Mouse (Mus musculus): Measurements from ENCODE around the gene 1700001L19Rik. TPM values are rescaled to one million over a fixed set of nuclear protein-coding genes. Genes with fewer than 3 reads are reported as not detected.
A peak's percentile ranks its signal among the peaks of the same experiment; 100 is the strongest.
"Not testable (repeated sequence)": the region's sequence is repeated elsewhere in the genome, so short reads cannot be mapped to it uniquely, and the experiment has no call there.

Gene 1700001L19Rik
- 9.4 and 14.4 TPM in 2 replicates for polyA plus RNA-seq (2015; fragmentation: Nextera tagmentation; extraction: Ambion mirVana)

DNA sequence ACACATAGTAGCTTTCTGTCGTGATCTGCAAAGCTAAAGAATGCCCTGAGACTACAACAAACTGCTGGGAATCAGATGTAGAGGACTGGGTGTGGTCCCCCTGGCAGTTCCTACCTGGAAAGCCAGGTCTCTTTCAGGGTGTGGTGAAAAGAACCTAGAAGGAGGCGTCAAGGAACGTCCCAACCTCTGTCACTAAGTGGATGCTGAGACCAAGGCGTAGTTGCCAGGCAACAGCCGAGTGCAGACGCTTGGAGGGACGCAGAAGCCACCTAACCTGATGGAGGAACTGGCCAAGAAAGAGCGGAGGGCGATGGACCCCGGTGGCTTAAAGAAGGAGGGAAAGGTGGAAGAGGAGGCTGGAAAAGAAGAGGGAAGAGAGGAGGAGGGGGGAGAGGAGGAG, at the start of gene 1700001L19Rik:
Gene 1700001L19Rik (plus strand): TSS at position 223 of the 400 bp plus-strand sequence.
- Histone ChIP-seq H3K9ac (ENCODE audit: low read depth, low read length) (peak within 1 kb of the TSS; percentile 55; the same call in 1 of the 2 replicates), H3K4me1 (ENCODE audit: control insufficient read depth, insufficient read depth, low read depth, low read length) (peaks cover 3% of the 10 kb centered on the region), H3K9me3 (ENCODE audit: control insufficient read depth, low read length) (no peaks in the 10 kb centered on the region), H3K4me2 (ENCODE audit: low read length) (peak within 1 kb of the TSS; percentile 64), H3K27ac (ENCODE audit: low read depth, low read length) (no peak within 1 kb of the TSS), H3K27me3 (replicated peaks; ENCODE audit: control insufficient read depth, insufficient read depth, low read length) (no peaks in the 10 kb centered on the region), H3K36me3 (ENCODE audit: control insufficient read depth, insufficient read depth, low read length) (peaks cover 7% of the 10 kb centered on the region; the same call in 1 of the 2 replicates), H3K4me3 (ENCODE audit: low read length) (peak within 1 kb of the TSS; percentile 37)
- 7% methylated on average over 10 of the region's 10 CpGs for WGBS
- peak; percentile 71 for ATAC-seq

DNA sequence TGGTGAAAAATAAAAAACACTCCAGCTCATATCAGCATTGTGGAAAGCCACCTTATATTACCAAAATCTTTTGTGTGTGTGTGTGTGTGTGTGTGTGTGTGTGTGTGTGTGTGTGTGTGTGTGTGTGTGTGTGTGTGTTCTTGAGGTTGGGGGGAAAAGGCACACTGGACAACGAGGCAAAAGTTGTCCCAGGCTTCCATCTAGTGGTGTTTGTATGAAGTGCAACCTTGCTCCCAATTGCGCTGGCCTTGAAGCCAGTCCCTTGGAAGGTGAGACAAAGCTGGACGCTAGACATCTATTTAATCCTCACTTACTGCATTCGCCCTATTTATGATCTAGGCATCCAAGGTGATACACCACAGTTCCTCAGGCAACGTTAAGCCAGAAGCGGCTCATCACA, 43.8 kb upstream of the 1700001L19Rik start:
- ATAC-seq: peak; percentile 88
- not testable (repeated sequence) for H3K27ac ChIP-seq (ENCODE audit: low read depth, low read length); H3K4me3 ChIP-seq (ENCODE audit: low read length); H3K9me3 ChIP-seq (ENCODE audit: control insufficient read depth, low read length); H3K4me1 ChIP-seq (ENCODE audit: control insufficient read depth, insufficient read depth, low read depth, low read length); H3K27me3 ChIP-seq (replicated peaks; ENCODE audit: control insufficient read depth, insufficient read depth, low read length); H3K9ac ChIP-seq (ENCODE audit: low read depth, low read length); H3K36me3 ChIP-seq (ENCODE audit: control insufficient read depth, insufficient read depth, low read length); H3K4me2 ChIP-seq (ENCODE audit: low read length)
- WGBS: 32% methylated on average over 4 of the region's 6 CpGs

GRCm38 (mm10) chr13:68568110-68568509, 29.1 kb upstream of the 1700001L19Rik start:
- 96% methylated on average over 9 of the region's 9 CpGs for WGBS

GRCm38 (mm10) chr13:68568548-68568947, 28.7 kb upstream of the 1700001L19Rik start:
- no peak overlapping the region for H3K4me2 ChIP-seq (ENCODE audit: low read length)
- no peaks in the 10 kb centered on the region for H3K9me3 ChIP-seq (ENCODE audit: control insufficient read depth, low read length)
- no peaks in the 10 kb centered on the region for H3K4me1 ChIP-seq (ENCODE audit: control insufficient read depth, insufficient read depth, low read depth, low read length)
- no peak overlapping the region for H3K4me3 ChIP-seq (ENCODE audit: low read length)
- H3K9ac ChIP-seq (ENCODE audit: low read depth, low read length): no peak overlapping the region
- no peak overlapping the region for H3K27ac ChIP-seq (ENCODE audit: low read depth, low read length)
- H3K27me3 ChIP-seq (replicated peaks; ENCODE audit: control insufficient read depth, insufficient read depth, low read length): no peaks in the 10 kb centered on the region
- 93% methylated on average over 11 of the region's 11 CpGs for WGBS
- no peak; the same call in 1 of the 2 replicates for ATAC-seq
- peaks cover 30% of the 10 kb centered on the region for H3K36me3 ChIP-seq (ENCODE audit: control insufficient read depth, insufficient read depth, low read length)

More at GRCm38 (mm10) chr13:68568110-68568509, 29.1 kb upstream of the 1700001L19Rik start:
- Histone ChIP-seq H3K36me3 (ENCODE audit: control insufficient read depth, insufficient read depth, low read length) (peaks cover 33% of the 10 kb centered on the region), H3K27ac (ENCODE audit: low read depth, low read length) (no peak overlapping the region), H3K4me1 (ENCODE audit: control insufficient read depth, insufficient read depth, low read depth, low read length) (no peaks in the 10 kb centered on the region), H3K9me3 (ENCODE audit: control insufficient read depth, low read length) (no peaks in the 10 kb centered on the region), H3K9ac (ENCODE audit: low read depth, low read length) (no peak overlapping the region), H3K4me3 (ENCODE audit: low read length) (no peak overlapping the region), H3K4me2 (ENCODE audit: low read length) (no peak overlapping the region), H3K27me3 (replicated peaks; ENCODE audit: control insufficient read depth, insufficient read depth, low read length) (no peaks in the 10 kb centered on the region)
- ATAC-seq: no peak

DNA sequence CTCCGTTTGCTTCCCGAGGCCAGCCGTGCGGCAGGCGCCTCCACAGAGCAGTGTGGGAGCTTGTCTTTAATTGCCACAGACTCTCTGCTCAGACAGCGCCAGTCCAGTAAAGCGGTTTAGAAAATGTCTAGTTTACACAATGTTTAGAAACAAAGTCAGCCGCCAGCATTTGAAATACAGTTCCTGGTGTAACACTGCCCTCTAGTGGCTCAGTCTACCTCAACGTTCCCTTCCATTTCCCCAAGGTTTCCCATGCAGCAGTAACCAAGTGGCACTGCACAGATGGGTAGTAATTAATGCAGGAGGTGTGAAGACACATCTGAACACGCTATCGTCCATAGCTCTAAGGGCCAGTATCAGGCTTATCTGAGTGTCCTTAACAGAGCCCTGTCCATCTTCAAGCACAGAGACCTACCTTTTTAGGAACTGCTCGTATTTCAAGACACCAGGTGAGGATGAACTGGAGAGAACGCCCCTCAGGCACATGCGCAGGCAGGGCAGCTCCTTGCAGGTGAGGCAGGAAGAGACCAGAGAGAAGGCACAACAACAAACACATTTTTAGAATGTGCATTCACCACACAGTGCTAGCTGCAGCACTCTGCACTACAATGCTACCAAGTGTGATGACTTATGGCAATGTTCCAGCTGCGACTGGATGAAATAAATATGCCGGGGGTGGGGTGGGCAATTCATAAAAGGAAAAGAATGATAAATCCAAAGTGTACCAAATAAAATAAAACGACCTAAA, 27.5 kb upstream of the 1700001L19Rik start:
- H3K9ac ChIP-seq (ENCODE audit: low read depth, low read length): no peak overlapping the region
- ATAC-seq: peak; percentile 78
- H3K36me3 ChIP-seq (ENCODE audit: control insufficient read depth, insufficient read depth, low read length): peaks cover 22% of the 10 kb centered on the region
- H3K27ac ChIP-seq (ENCODE audit: low read depth, low read length): no peak overlapping the region
- 65% methylated on average over 17 of the region's 17 CpGs for WGBS
- no peak overlapping the region for H3K4me3 ChIP-seq (ENCODE audit: low read length)
- no peak overlapping the region for H3K4me2 ChIP-seq (ENCODE audit: low read length)
- no peaks in the 10 kb centered on the region for H3K27me3 ChIP-seq (replicated peaks; ENCODE audit: control insufficient read depth, insufficient read depth, low read length)
- H3K9me3 ChIP-seq (ENCODE audit: control insufficient read depth, low read length): no peaks in the 10 kb centered on the region
- H3K4me1 ChIP-seq (ENCODE audit: control insufficient read depth, insufficient read depth, low read depth, low read length): no peaks in the 10 kb centered on the region

- no peak overlapping the region for H3K4me2 ChIP-seq (ENCODE audit: low read length)
- H3K36me3 ChIP-seq (ENCODE audit: control insufficient read depth, insufficient read depth, low read length): peaks cover 21% of the 10 kb centered on the region
- no peak for ATAC-seq
- H3K4me1 ChIP-seq (ENCODE audit: control insufficient read depth, insufficient read depth, low read depth, low read length): no peaks in the 10 kb centered on the region
- H3K27me3 ChIP-seq (replicated peaks; ENCODE audit: control insufficient read depth, insufficient read depth, low read length): no peaks in the 10 kb centered on the region
- WGBS: 93% methylated on average over 19 of the region's 19 CpGs
- no peaks in the 10 kb centered on the region for H3K9me3 ChIP-seq (ENCODE audit: control insufficient read depth, low read length)
- no peak overlapping the region for H3K27ac ChIP-seq (ENCODE audit: low read depth, low read length)
- no peak overlapping the region for H3K4me3 ChIP-seq (ENCODE audit: low read length)
- H3K9ac ChIP-seq (ENCODE audit: low read depth, low read length): no peak overlapping the region
These were observed 25.0 kb upstream of the 1700001L19Rik start for GRCm38 (mm10) chr13:68572247-68572646.

DNA sequence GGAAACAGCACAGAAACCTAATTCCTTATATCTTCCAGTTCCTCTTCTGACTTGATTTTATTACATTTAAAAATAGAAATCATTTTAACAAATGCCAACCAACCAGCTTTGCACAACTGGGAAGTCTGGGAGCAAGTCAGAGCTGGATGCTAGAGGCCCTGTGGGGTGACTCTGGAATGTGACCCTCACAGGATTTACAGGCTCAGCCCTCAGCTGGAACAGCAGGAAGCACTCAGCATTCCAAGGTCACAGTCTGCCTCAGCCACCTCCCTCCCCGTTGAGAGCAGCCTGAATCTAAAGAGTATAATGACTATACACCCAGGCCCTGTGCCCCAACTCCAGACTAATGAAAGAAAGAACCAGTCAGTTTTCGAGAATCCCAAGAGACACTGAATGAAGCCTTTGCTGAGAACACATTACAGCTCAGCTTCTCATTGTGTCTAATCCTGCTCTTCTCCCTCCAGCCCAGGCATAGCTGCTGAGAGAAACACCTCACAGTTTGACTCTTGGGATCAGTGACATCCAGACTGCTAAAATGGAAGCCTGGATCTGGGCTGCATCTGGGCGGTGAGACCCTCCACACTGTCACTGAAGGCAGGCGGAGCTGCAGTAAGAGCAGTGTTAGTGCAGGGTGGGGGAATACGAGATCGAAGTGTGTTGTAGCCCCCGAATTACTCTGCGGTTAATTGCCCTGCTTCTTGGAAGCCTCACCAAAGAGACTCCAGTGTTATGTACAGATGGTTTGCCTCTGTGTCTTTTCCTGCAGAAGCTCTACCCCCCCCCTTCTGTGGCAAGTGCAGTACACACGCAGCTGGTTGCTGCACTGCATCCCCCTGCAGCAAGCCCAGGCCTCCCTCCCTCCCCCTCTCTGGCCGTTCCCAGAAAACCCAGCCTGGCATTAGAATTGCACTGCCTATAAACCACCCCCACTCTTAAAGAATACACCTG, 24.0 kb upstream of the 1700001L19Rik start:
- H3K27ac ChIP-seq (ENCODE audit: low read depth, low read length): no peak overlapping the region
- no peak overlapping the region for H3K9ac ChIP-seq (ENCODE audit: low read depth, low read length)
- H3K4me3 ChIP-seq (ENCODE audit: low read length): no peak overlapping the region
- peaks cover 23% of the 10 kb centered on the region for H3K36me3 ChIP-seq (ENCODE audit: control insufficient read depth, insufficient read depth, low read length)
- no peaks in the 10 kb centered on the region for H3K4me1 ChIP-seq (ENCODE audit: control insufficient read depth, insufficient read depth, low read depth, low read length)
- peak; percentile 13 for ATAC-seq
- no peaks in the 10 kb centered on the region for H3K27me3 ChIP-seq (replicated peaks; ENCODE audit: control insufficient read depth, insufficient read depth, low read length)
- H3K4me2 ChIP-seq (ENCODE audit: low read length): no peak overlapping the region
- no peaks in the 10 kb centered on the region for H3K9me3 ChIP-seq (ENCODE audit: control insufficient read depth, low read length)
- WGBS: 71% methylated on average over 10 of the region's 10 CpGs

- no peak for ATAC-seq
- WGBS: 88% methylated on average over 4 of the region's 4 CpGs
- no peak overlapping the region for H3K4me3 ChIP-seq (ENCODE audit: low read length)
- H3K9ac ChIP-seq (ENCODE audit: low read depth, low read length): no peak overlapping the region
- H3K36me3 ChIP-seq (ENCODE audit: control insufficient read depth, insufficient read depth, low read length): peaks cover 20% of the 10 kb centered on the region
- no peaks in the 10 kb centered on the region for H3K27me3 ChIP-seq (replicated peaks; ENCODE audit: control insufficient read depth, insufficient read depth, low read length)
- H3K9me3 ChIP-seq (ENCODE audit: control insufficient read depth, low read length): no peaks in the 10 kb centered on the region
- no peaks in the 10 kb centered on the region for H3K4me1 ChIP-seq (ENCODE audit: control insufficient read depth, insufficient read depth, low read depth, low read length)
- H3K4me2 ChIP-seq (ENCODE audit: low read length): no peak overlapping the region
- no peak overlapping the region for H3K27ac ChIP-seq (ENCODE audit: low read depth, low read length)
These were observed 22.8 kb upstream of the 1700001L19Rik start for GRCm38 (mm10) chr13:68574398-68574797.

- H3K27me3 ChIP-seq (replicated peaks; ENCODE audit: control insufficient read depth, insufficient read depth, low read length): no peaks in the 10 kb centered on the region
- peaks cover 4% of the 10 kb centered on the region for H3K4me1 ChIP-seq (ENCODE audit: control insufficient read depth, insufficient read depth, low read depth, low read length)
- no peaks in the 10 kb centered on the region for H3K9me3 ChIP-seq (ENCODE audit: control insufficient read depth, low read length)
- peaks cover 11% of the 10 kb centered on the region for H3K36me3 ChIP-seq (ENCODE audit: control insufficient read depth, insufficient read depth, low read length)
- H3K9ac ChIP-seq (ENCODE audit: low read depth, low read length): no peak overlapping the region
- no peak for ATAC-seq
- 88% methylated on average over 7 of the region's 7 CpGs for WGBS
- no peak overlapping the region for H3K4me2 ChIP-seq (ENCODE audit: low read length)
- H3K4me3 ChIP-seq (ENCODE audit: low read length): no peak overlapping the region
- no peak overlapping the region for H3K27ac ChIP-seq (ENCODE audit: low read depth, low read length)
These were observed 19.3 kb upstream of the 1700001L19Rik start for GRCm38 (mm10) chr13:68577945-68578344.
